ENCODE assay signal across 8 mouse cellular contexts in genomic region chr17:46161179-46161578, GRCm38 (mm10). TPM values are rescaled to one million over a fixed set of nuclear protein-coding genes. Genes with fewer than 3 reads are reported as not detected.
A peak's percentile ranks its signal among the peaks of the same experiment; 100 is the strongest.
DNase-seq lines count a peak whose midpoint lies in the region; ATAC-seq and TF ChIP-seq lines count a peak whose summit lies in the region.

No protein-coding gene starts in this region.

- H3K27ac ChIP-seq in liver, adult 2 months (replicated peaks; ENCODE audit: insufficient read depth, low read depth, low read length), result peak overlapping the region; percentile 65
- H3K27ac ChIP-seq in cortical plate, adult 2 months (ENCODE audit: insufficient read depth, low read length), result no peak overlapping the region
- H3K27ac ChIP-seq in hindbrain, embryonic 14.5 days, result peak overlapping the region; percentile 52
- peak overlapping the region; percentile 92 for H3K27ac ChIP-seq in midbrain, embryonic 10.5 days (replicated peaks)

- peaks cover 16% of the 10 kb centered on the region for H3K4me1 ChIP-seq in liver, adult 2 months (ENCODE audit: control insufficient read depth, insufficient read depth, low read length)
- H3K4me1 ChIP-seq in cortical plate, adult 2 months (ENCODE audit: control insufficient read depth, insufficient read depth, low read length), result peaks cover 2% of the 10 kb centered on the region; the same call in 1 of the 2 replicates
- H3K4me1 ChIP-seq in hindbrain, embryonic 14.5 days (replicated peaks; ENCODE audit: control insufficient read depth, insufficient read depth, low read length), result peaks cover 12% of the 10 kb centered on the region
- H3K4me1 ChIP-seq in midbrain, embryonic 10.5 days, result peaks cover 32% of the 10 kb centered on the region

- DNase-seq in liver, adult 2 months (ENCODE audit: extremely low read depth, low read depth, low spot score), result no peak
- no peak for DNase-seq in liver
- peak; percentile 34 for DNase-seq in hindbrain, embryonic 14.5 days (ENCODE audit: low spot score)
- DNase-seq in midbrain, embryonic 10.5 days (ENCODE audit: low spot score), result no peak
- DNase-seq in frontal cortex, postnatal 36 days (ENCODE audit: low spot score in 2 of 2), result no peak
- no peak for DNase-seq in layer of hippocampus, postnatal 14 days (ENCODE audit: low spot score in 2 of 2)
- DNase-seq in layer of hippocampus, adult 8-10 months (ENCODE audit: low spot score in 2 of 2), result no peak

- under 1% methylated on average over 19 of the region's 19 CpGs for WGBS in liver, adult 2 months
- under 1% methylated on average over 19 of the region's 19 CpGs for WGBS in hindbrain, embryonic 14.5 days
- under 1% methylated on average over 19 of the region's 19 CpGs for WGBS in midbrain, embryonic 10.5 days

- H3K27me3 ChIP-seq in liver, adult 2 months (ENCODE audit: control insufficient read depth, insufficient read depth, low read length), result no peaks in the 10 kb centered on the region
- H3K27me3 ChIP-seq in hindbrain, embryonic 14.5 days (ENCODE audit: control insufficient read depth, insufficient read depth, low read length), result no peaks in the 10 kb centered on the region
- H3K27me3 ChIP-seq in midbrain, embryonic 10.5 days (ENCODE audit: low read depth, poor library complexity, severe bottlenecking), result no peaks in the 10 kb centered on the region

- H3K9me3 ChIP-seq in hindbrain, embryonic 14.5 days (ENCODE audit: control insufficient read depth, low read length), result no peaks in the 10 kb centered on the region
- no peaks in the 10 kb centered on the region for H3K9me3 ChIP-seq in midbrain, embryonic 10.5 days (replicated peaks)

- no peaks in the 10 kb centered on the region; the same call in 1 of the 2 replicates for H3K79me2 ChIP-seq in liver, adult 2 months (ENCODE audit: control insufficient read depth, insufficient read depth, low read length)

- no peak for TF ChIP-seq CTCF in liver, adult 2 months (IDR thresholded peaks at IDR 0.05; ENCODE audit: low read depth, low read length)
- no peak for TF ChIP-seq CTCF in cortical plate, adult 2 months (IDR thresholded peaks at IDR 0.05; ENCODE audit: extremely low read depth, insufficient read depth, low read length)

- peak; percentile 32 for ATAC-seq in hindbrain, embryonic 14.5 days (ENCODE audit: low FRiP score)

- H3K9ac ChIP-seq in liver, adult 2 months (ENCODE audit: low read depth, low read length), result peak overlapping the region; percentile 78
- peak overlapping the region; percentile 74 for H3K9ac ChIP-seq in hindbrain, embryonic 14.5 days

- peak overlapping the region; percentile 65 for H3K4me2 ChIP-seq in hindbrain, embryonic 14.5 days (replicated peaks)

- no peak for TF ChIP-seq POLR2A in liver, adult 2 months (IDR thresholded peaks at IDR 0.05; ENCODE audit: extremely low read depth, insufficient read depth, low read length)
- no peak for TF ChIP-seq POLR2A in cortical plate, adult 2 months (IDR thresholded peaks at IDR 0.05; ENCODE audit: extremely low read depth, insufficient read depth, low read length)

- H3K36me3 ChIP-seq in liver, adult 2 months (ENCODE audit: control insufficient read depth, insufficient read depth, low read length), result peaks cover 6% of the 10 kb centered on the region; the same call in 1 of the 2 replicates
- peaks cover 30% of the 10 kb centered on the region for H3K36me3 ChIP-seq in hindbrain, embryonic 14.5 days (replicated peaks; ENCODE audit: control insufficient read depth, insufficient read depth)
- peaks cover 38% of the 10 kb centered on the region for H3K36me3 ChIP-seq in midbrain, embryonic 10.5 days

- peak overlapping the region; percentile 73 for H3K4me3 ChIP-seq in liver, adult 2 months (ENCODE audit: insufficient read depth, low read depth, low read length)
- peak overlapping the region; percentile 46 for H3K4me3 ChIP-seq in cortical plate, adult 2 months (ENCODE audit: insufficient read depth, low read length)
- H3K4me3 ChIP-seq in hindbrain, embryonic 14.5 days (replicated peaks; ENCODE audit: low read length), result peak overlapping the region; percentile 73
- peak overlapping the region; percentile 89 for H3K4me3 ChIP-seq in midbrain, embryonic 10.5 days

RNA-seq across cellular contexts. Expression of gene Gtpbp2, which starts 0.3 kb away (rescaled TPM):
- total RNA-seq in liver, adult 2 months (2014; rRNA removed), result 25.3 and 26.4 TPM in 2 replicates
- polyA plus RNA-seq in liver, adult 2 months (2012; rRNA removed), result 35.8 and 63.0 TPM in 2 replicates
- polyA plus RNA-seq in cortical plate, adult 2 months (2012; rRNA removed), result 161 and 187 TPM in 2 replicates
- polyA plus RNA-seq in hindbrain, embryonic 14.5 days (2014; fragmentation: Nextera tagmentation; extraction: Ambion mirVana), result 25.7 and 29.9 TPM in 2 replicates
- 28.2 and 31.0 TPM in 2 replicates for polyA plus RNA-seq in midbrain, embryonic 10.5 days (2016; fragmentation: Nextera tagmentation; extraction: Ambion mirVana)
- total RNA-seq in layer of hippocampus, postnatal 14 days (2021), result 100 to 1,000 TPM; 100 to 107 TPM
- 100 to 1,000 TPM; 114 to 165 (median 136) TPM for total RNA-seq in layer of hippocampus, adult 8-10 months (2022)

RNA-seq across cellular contexts. Expression of gene Mad2l1bp, which starts 7.8 kb away (rescaled TPM):
- 3.7 and 5.5 TPM in 2 replicates for total RNA-seq in liver, adult 2 months (2014; rRNA removed)
- polyA plus RNA-seq in liver, adult 2 months (2012; rRNA removed), result 9.9 and 12.9 TPM in 2 replicates
- polyA plus RNA-seq in cortical plate, adult 2 months (2012; rRNA removed), result 16.0 and 17.6 TPM in 2 replicates
- 19.6 and 21.9 TPM in 2 replicates for polyA plus RNA-seq in hindbrain, embryonic 14.5 days (2014; fragmentation: Nextera tagmentation; extraction: Ambion mirVana)
- polyA plus RNA-seq in midbrain, embryonic 10.5 days (2016; fragmentation: Nextera tagmentation; extraction: Ambion mirVana), result 36.1 and 40.1 TPM in 2 replicates
- 10 to 100 TPM in 1 of 2 experiments, 1 to 10 TPM in 1; 9.0 to 11.3 TPM for total RNA-seq in layer of hippocampus, postnatal 14 days (2021)
- 10 to 100 TPM in 3 of 4 experiments, 1 to 10 TPM in 1; 10.0 to 12.4 (median 10.3) TPM for total RNA-seq in layer of hippocampus, adult 8-10 months (2022)

RNA-seq across cellular contexts. Expression of gene Rsph9, which starts 17.2 kb away (rescaled TPM):
- 0.83 and 1.3 TPM in 2 replicates for total RNA-seq in liver, adult 2 months (2014; rRNA removed)
- polyA plus RNA-seq in liver, adult 2 months (2012; rRNA removed), result 0.85 and 0.93 TPM in 2 replicates
- polyA plus RNA-seq in cortical plate, adult 2 months (2012; rRNA removed), result 27.3 and 29.9 TPM in 2 replicates
- polyA plus RNA-seq in hindbrain, embryonic 14.5 days (2014; fragmentation: Nextera tagmentation; extraction: Ambion mirVana), result 50.3 and 52.5 TPM in 2 replicates
- 11.7 and 14.2 TPM in 2 replicates for polyA plus RNA-seq in midbrain, embryonic 10.5 days (2016; fragmentation: Nextera tagmentation; extraction: Ambion mirVana)
- 10 to 100 TPM; 27.4 to 28.5 TPM for total RNA-seq in layer of hippocampus, postnatal 14 days (2021)
- total RNA-seq in layer of hippocampus, adult 8-10 months (2022), result 10 to 100 TPM; 24.8 to 32.8 (median 28.2) TPM

RNA-seq across cellular contexts. Expression of gene Polh, which starts 41.3 kb away (rescaled TPM):
- 4.3 and 5.3 TPM in 2 replicates for total RNA-seq in liver, adult 2 months (2014; rRNA removed)
- polyA plus RNA-seq in liver, adult 2 months (2012; rRNA removed), result 2.1 and 2.4 TPM in 2 replicates
- 3.7 and 4.2 TPM in 2 replicates for polyA plus RNA-seq in cortical plate, adult 2 months (2012; rRNA removed)
- 5.5 and 6.4 TPM in 2 replicates for polyA plus RNA-seq in hindbrain, embryonic 14.5 days (2014; fragmentation: Nextera tagmentation; extraction: Ambion mirVana)
- 12.6 and 13.6 TPM in 2 replicates for polyA plus RNA-seq in midbrain, embryonic 10.5 days (2016; fragmentation: Nextera tagmentation; extraction: Ambion mirVana)
- total RNA-seq in layer of hippocampus, postnatal 14 days (2021), result 1 to 10 TPM; 6.2 to 6.9 TPM
- total RNA-seq in layer of hippocampus, adult 8-10 months (2022), result 1 to 10 TPM; 6.6 to 7.7 (median 6.9) TPM

RNA-seq across cellular contexts. Expression of gene Xpo5, which starts 41.4 kb away (rescaled TPM):
- 9.9 and 11.3 TPM in 2 replicates for total RNA-seq in liver, adult 2 months (2014; rRNA removed)
- polyA plus RNA-seq in liver, adult 2 months (2012; rRNA removed), result 7.4 and 10.8 TPM in 2 replicates
- polyA plus RNA-seq in cortical plate, adult 2 months (2012; rRNA removed), result 40.2 and 41.5 TPM in 2 replicates
- 43.4 and 44.4 TPM in 2 replicates for polyA plus RNA-seq in hindbrain, embryonic 14.5 days (2014; fragmentation: Nextera tagmentation; extraction: Ambion mirVana)
- polyA plus RNA-seq in midbrain, embryonic 10.5 days (2016; fragmentation: Nextera tagmentation; extraction: Ambion mirVana), result 67.1 and 70.7 TPM in 2 replicates
- total RNA-seq in layer of hippocampus, postnatal 14 days (2021), result 10 to 100 TPM; 43.8 to 44.4 TPM
- total RNA-seq in layer of hippocampus, adult 8-10 months (2022), result 10 to 100 TPM; 39.5 to 54.2 (median 46.8) TPM
